Mouse (Mus musculus): Measurements from ENCODE around the gene Gpr183. TPM values are rescaled to one million over a fixed set of nuclear protein-coding genes. Genes with fewer than 3 reads are reported as not detected.

The Gpr183 gene
- total and polyA plus RNA-seq, 3 experiments = 0.04 to 0.06 TPM; not detected in 1

- no peaks in the 10 kb centered on the region for H3K27me3 ChIP-seq (ENCODE audit: control insufficient read depth in 1 of 2, insufficient read depth in 2 of 2, low read length in 2 of 2)
- TF ChIP-seq USF1 (IDR thresholded peaks at IDR 0.05; ENCODE audit: low read depth, low read length) = no peak
- TF ChIP-seq POLR2AphosphoS5 (IDR thresholded peaks at IDR 0.05; ENCODE audit: borderline replicate concordance, low read depth, low read length) = no peak
- TF ChIP-seq NRF1 (IDR thresholded peaks at IDR 0.05; ENCODE audit: insufficient read depth, low read depth, low read length, poor library complexity, severe bottlenecking) = no peak
- no peak for TF ChIP-seq MXI1 (IDR thresholded peaks at IDR 0.05; ENCODE audit: low read depth, low read length)
- no peak for TF ChIP-seq MYB (IDR thresholded peaks at IDR 0.05; ENCODE audit: low read depth, low read length)
- no peak for TF ChIP-seq POLR2AphosphoS2 (IDR thresholded peaks at IDR 0.05; ENCODE audit: low read length)
- H3K79me2 ChIP-seq (ENCODE audit: control insufficient read depth, insufficient read depth, low read length, poor library complexity) = no peaks in the 10 kb centered on the region
- peaks cover 15 to 25% of the 10 kb centered on the region in 2 experiments for H3K4me1 ChIP-seq (ENCODE audit: control insufficient read depth in 1 of 2, insufficient read depth in 2 of 2, low read length in 2 of 2)
- H3K4me3 ChIP-seq (ENCODE audit: control insufficient read depth in 1 of 2, insufficient read depth in 1 of 2, low read depth in 2 of 2, low read length in 2 of 2) = no peak overlapping the region
- H3K9ac ChIP-seq (ENCODE audit: control insufficient read depth, low read depth, low read length, poor library complexity, severe bottlenecking) = no peak overlapping the region
- H3K27ac ChIP-seq (ENCODE audit: control insufficient read depth, low read depth, low read length) = no peak overlapping the region; the same call in 1 of the 2 replicates
- no peaks in the 10 kb centered on the region for H3K9me3 ChIP-seq (replicated peaks; ENCODE audit: insufficient read depth, low read length)
- H3K36me3 ChIP-seq (ENCODE audit: control insufficient read depth in 1 of 2, insufficient read depth in 2 of 2, low read length in 2 of 2) = peaks cover 0 to 19% of the 10 kb centered on the region in 2 experiments; a peak in 3 of 4 replicates
- DNase-seq (ENCODE audit: low read depth, low spot score) = no peak
Observed at GRCm38 (mm10) chr14:121994171-121994700, 29.2 kb upstream of the Gpr183 start.

- Histone ChIP-seq H3K9ac (ENCODE audit: control insufficient read depth, low read depth, low read length, poor library complexity, severe bottlenecking) (no peak overlapping the region), H3K79me2 (ENCODE audit: control insufficient read depth, insufficient read depth, low read length, poor library complexity) (no peaks in the 10 kb centered on the region), H3K36me3 (ENCODE audit: control insufficient read depth in 1 of 2, insufficient read depth in 2 of 2, low read length in 2 of 2) (peaks cover 0 to 19% of the 10 kb centered on the region in 2 experiments; a peak in 3 of 4 replicates), H3K9me3 (replicated peaks; ENCODE audit: insufficient read depth, low read length) (no peaks in the 10 kb centered on the region), H3K4me1 (ENCODE audit: control insufficient read depth in 1 of 2, insufficient read depth in 2 of 2, low read length in 2 of 2) (peaks cover 15 to 25% of the 10 kb centered on the region in 2 experiments), H3K27me3 (ENCODE audit: control insufficient read depth in 1 of 2, insufficient read depth in 2 of 2, low read length in 2 of 2) (no peaks in the 10 kb centered on the region), H3K27ac (ENCODE audit: control insufficient read depth, low read depth, low read length) (no peak overlapping the region), H3K4me3 (ENCODE audit: control insufficient read depth in 1 of 2, insufficient read depth in 1 of 2, low read depth in 2 of 2, low read length in 2 of 2) (no peak overlapping the region)
- TF ChIP-seq ELF1 (IDR thresholded peaks at IDR 0.05; ENCODE audit: low read depth, low read length) (no peak), ZMIZ1 (IDR thresholded peaks at IDR 0.05; ENCODE audit: low read depth, low read length) (no peak), POLR2AphosphoS5 (IDR thresholded peaks at IDR 0.05; ENCODE audit: borderline replicate concordance, low read depth, low read length) (no peak), UBTF (IDR thresholded peaks at IDR 0.05; ENCODE audit: borderline replicate concordance, insufficient read depth, low read depth, low read length) (no peak), MAX (IDR thresholded peaks at IDR 0.05; ENCODE audit: low read length) (no peak), RCOR1 (IDR thresholded peaks at IDR 0.05; ENCODE audit: low read depth, low read length) (no peak), CTCF (IDR thresholded peaks at IDR 0.05 in 2 of 3, conservative IDR thresholded peaks at IDR 0.05 in 1 of 3; ENCODE audit: control insufficient read depth in 1 of 3, insufficient read depth in 1 of 3, low read depth in 2 of 3, low read length in 3 of 3, poor library complexity in 1 of 3, severe bottlenecking in 1 of 3) (no peak), EP300 (IDR thresholded peaks at IDR 0.05; ENCODE audit: low read depth in 1 of 2, low read length in 2 of 2) (no peak), USF2 (IDR thresholded peaks at IDR 0.05; ENCODE audit: borderline replicate concordance in 1 of 2, insufficient read depth in 1 of 2, low read depth in 1 of 2, low read length in 2 of 2) (no peak), E2F4 (IDR thresholded peaks at IDR 0.05; ENCODE audit: borderline replicate concordance, low read depth, low read length) (no peak)
- no peak for DNase-seq (ENCODE audit: low read depth, low spot score)
Observed at GRCm38 (mm10) chr14:121993616-121994015, 28.6 kb upstream of the Gpr183 start.

All from MEL (cell line).